10 mouse cellular contexts compared by ENCODE assay signal in the genomic region with DNA sequence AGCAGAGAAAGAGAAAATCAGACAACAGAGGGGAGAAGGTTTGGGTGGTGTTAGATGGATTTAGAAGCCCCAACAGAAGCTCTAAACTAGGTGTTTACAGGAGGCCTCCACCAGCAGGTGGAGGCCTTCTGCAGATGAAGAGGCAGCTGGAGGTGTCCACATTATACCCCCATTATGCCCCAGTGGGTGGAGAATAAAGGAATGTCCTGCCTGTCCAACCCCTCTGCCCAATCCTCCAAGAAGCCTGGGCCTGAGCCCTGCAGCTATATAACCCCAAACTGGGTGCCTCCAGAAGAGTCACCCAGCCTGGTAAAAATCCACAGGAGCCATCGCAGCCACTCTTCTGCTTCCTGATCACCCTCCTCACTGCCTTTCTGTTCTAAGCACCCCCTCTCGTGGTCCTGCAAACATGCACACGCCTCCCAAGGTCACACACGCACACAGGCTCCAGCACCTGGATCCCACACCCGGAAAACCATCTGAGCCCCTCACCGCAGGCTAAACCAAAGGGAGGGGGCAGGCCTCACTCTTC. TPM values are rescaled to one million over a fixed set of nuclear protein-coding genes. Genes with fewer than 3 reads are reported as not detected.
DNase-seq lines count a peak whose midpoint lies in the region; ATAC-seq lines count a peak whose summit lies in the region.
"Had no signal": no experiment of that assay in that cellular context is flagged by ENCODE, and none has a peak within 500 bp of the region (broad histone marks: within the 10 kb centered on the region; RNA-seq: fewer than 3 reads in every experiment).

No protein-coding gene starts in this region.

- H3K36me3 ChIP-seq in limb, embryonic 10.5 days = no peaks in the 10 kb centered on the region

- H3K27ac ChIP-seq in limb, embryonic 10.5 days = peak overlapping the region; percentile 89; the same call in 1 of the 2 replicates

- H3K4me1 ChIP-seq in limb, embryonic 10.5 days = peaks cover 26% of the 10 kb centered on the region

- peak overlapping the region; percentile 82 for H3K4me3 ChIP-seq in limb, embryonic 10.5 days

- no peak for ATAC-seq in cerebellum, adult (ENCODE audit: insufficient number of reproducible peaks, low FRiP score, low TSS enrichment)
- ATAC-seq: activated CD4-positive, CD25-positive, alpha-beta regulatory T cell, adult 4 months had no signal

- 14% methylated on average over 6 of the region's 6 CpGs for WGBS in limb, embryonic 10.5 days

- H3K27me3 ChIP-seq in limb, embryonic 10.5 days (ENCODE audit: low read depth, poor library complexity, severe bottlenecking) = peaks cover 68% of the 10 kb centered on the region

- DNase-seq in cerebellum, adult 11 months = peak; percentile 35
- DNase-seq in retina, postnatal 1 day = peak; percentile 20
- no peak for DNase-seq in retina, embryonic 14.5 days (ENCODE audit: low spot score)
- no peak for DNase-seq in limb, embryonic 10.5 days (ENCODE audit: low spot score)
- DNase-seq in adipocyte (ENCODE audit: low spot score) = no peak
- DNase-seq in urinary bladder, postnatal 4 days (ENCODE audit: low spot score in 2 of 2) = no peak
- DNase-seq in left cerebral cortex, adult 11 months (ENCODE audit: low spot score) = no peak
- DNase-seq: lung, postnatal 36 days had no signal

- H3K9me3 ChIP-seq in limb, embryonic 10.5 days (replicated peaks) = no peaks in the 10 kb centered on the region

RNA-seq across cellular contexts. Expression of gene Fbxo41, which starts 1.2 kb away (rescaled TPM):
- 0.87 and 2.0 TPM in 2 replicates for polyA plus RNA-seq in limb, embryonic 10.5 days (2016; fragmentation: Nextera tagmentation; extraction: Ambion mirVana)

RNA-seq across cellular contexts. Expression of gene Egr4, which starts 11.8 kb away (rescaled TPM):
- not detected in 2 replicates for polyA plus RNA-seq in limb, embryonic 10.5 days (2016; fragmentation: Nextera tagmentation; extraction: Ambion mirVana)
- polyA plus RNA-seq: activated CD4-positive, CD25-positive, alpha-beta regulatory T cell, adult 4 months had no signal

RNA-seq across cellular contexts. Expression of gene Pradc1, which starts 49.9 kb away (rescaled TPM):
- 23.3 and 29.0 TPM in 2 replicates for polyA plus RNA-seq in limb, embryonic 10.5 days (2016; fragmentation: Nextera tagmentation; extraction: Ambion mirVana)

RNA-seq across cellular contexts. Expression of gene Cct7, which starts 50.3 kb away (rescaled TPM):
- 778 and 852 TPM in 2 replicates for polyA plus RNA-seq in limb, embryonic 10.5 days (2016; fragmentation: Nextera tagmentation; extraction: Ambion mirVana)

Comparison
In these comparisons a context has a peak if more than half of its experiments do, and no peak if none do; other contexts are left out.
1. DNase-seq: peak in cerebellum, adult 11 months (single experiment) and retina, postnatal 1 day (single experiment); none in retina, embryonic 14.5 days (single experiment), limb, embryonic 10.5 days (single experiment), adipocyte (single experiment), urinary bladder, postnatal 4 days (0 of 2) and left cerebral cortex, adult 11 months (single experiment).